Mouse (Mus musculus): ENCODE results near the gene Borcs5. TPM values are rescaled to one million over a fixed set of nuclear protein-coding genes. Genes with fewer than 3 reads are reported as not detected.
A peak's percentile ranks its signal among the peaks of the same experiment; 100 is the strongest.

The Borcs5 gene
- polyA plus RNA-seq, 1 experiment from 2014 or later, result 51.3 TPM

DNA sequence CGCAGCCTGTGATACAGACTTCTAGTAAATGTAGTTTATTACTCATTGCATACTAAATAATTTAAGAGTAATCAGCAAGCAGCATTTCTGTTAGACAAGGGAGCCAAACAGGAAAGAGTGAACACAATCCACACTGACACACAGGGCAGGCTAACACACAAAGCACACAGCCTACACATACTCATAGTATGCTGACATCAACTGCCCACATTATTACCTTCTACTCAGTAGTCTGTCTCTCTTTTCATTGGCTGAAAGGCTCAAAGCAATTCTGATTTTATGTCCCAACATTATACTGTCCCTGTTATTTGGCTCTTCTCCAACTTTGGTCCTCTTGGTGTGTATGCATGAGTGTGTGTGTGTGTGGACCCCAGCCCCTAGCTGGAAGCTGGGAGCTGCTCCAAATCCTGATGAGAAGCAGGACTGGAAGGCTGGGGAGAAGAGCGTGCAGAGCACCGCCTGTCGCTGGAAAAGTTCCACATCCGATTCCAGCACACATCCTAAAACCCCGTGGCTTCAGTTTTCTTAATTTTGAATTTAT lies 82.5 kb downstream of the Borcs5 start:
- ATAC-seq (ENCODE audit: low FRiP score, low TSS enrichment), result no peak
- Histone ChIP-seq H3K4me3 (replicated peaks; ENCODE audit: low read depth, low read length) (no peak overlapping the region), H3K27me3 (ENCODE audit: control insufficient read depth, insufficient read depth, low read length) (no peaks in the 10 kb centered on the region), H3K4me1 (ENCODE audit: control insufficient read depth, insufficient read depth, low read length) (no peaks in the 10 kb centered on the region), H3K9ac (replicated peaks; ENCODE audit: low read length) (no peak overlapping the region), H3K9me3 (ENCODE audit: control insufficient read depth, low read length) (no peaks in the 10 kb centered on the region), H3K36me3 (ENCODE audit: control insufficient read depth, insufficient read depth, low read length) (peaks cover 11% of the 10 kb centered on the region; the same call in 1 of the 2 replicates), H3K27ac (replicated peaks; ENCODE audit: low read depth, low read length) (no peak overlapping the region), H3K4me2 (ENCODE audit: low read length) (no peak overlapping the region)
- WGBS, result 97% methylated on average over 6 of the region's 6 CpGs
- no peak for DNase-seq

DNA sequence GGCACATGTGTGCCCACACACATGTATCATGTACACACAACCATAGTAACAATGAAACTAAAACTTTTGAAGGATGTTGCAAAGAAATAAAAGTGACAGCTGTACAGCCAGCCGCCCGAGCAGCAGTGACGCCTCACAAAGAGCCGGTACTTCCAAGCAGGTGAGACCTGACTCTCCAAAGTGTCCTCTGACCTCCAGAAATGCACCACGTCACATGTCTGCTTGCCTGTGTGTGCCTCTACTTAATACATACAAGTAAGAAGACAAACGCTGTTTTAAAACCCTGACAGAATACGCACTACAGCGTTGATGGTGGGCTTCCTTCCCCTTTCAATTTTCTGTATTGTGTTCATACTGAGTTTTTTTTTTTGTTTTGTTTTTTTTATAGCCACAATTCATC lies 83.6 kb downstream of the Borcs5 start:
- no peak overlapping the region for H3K27ac ChIP-seq (replicated peaks; ENCODE audit: low read depth, low read length)
- H3K4me1 ChIP-seq (ENCODE audit: control insufficient read depth, insufficient read depth, low read length), result no peaks in the 10 kb centered on the region
- no peak for ATAC-seq (ENCODE audit: low FRiP score, low TSS enrichment)
- WGBS, result 92% methylated on average over 8 of the region's 8 CpGs
- DNase-seq, result no peak
- H3K4me2 ChIP-seq (ENCODE audit: low read length), result no peak overlapping the region
- H3K27me3 ChIP-seq (ENCODE audit: control insufficient read depth, insufficient read depth, low read length), result no peaks in the 10 kb centered on the region
- H3K4me3 ChIP-seq (replicated peaks; ENCODE audit: low read depth, low read length), result no peak overlapping the region
- H3K9me3 ChIP-seq (ENCODE audit: control insufficient read depth, low read length), result no peaks in the 10 kb centered on the region
- no peak overlapping the region for H3K9ac ChIP-seq (replicated peaks; ENCODE audit: low read length)
- peaks cover 9% of the 10 kb centered on the region; the same call in 1 of the 2 replicates for H3K36me3 ChIP-seq (ENCODE audit: control insufficient read depth, insufficient read depth, low read length)

DNA sequence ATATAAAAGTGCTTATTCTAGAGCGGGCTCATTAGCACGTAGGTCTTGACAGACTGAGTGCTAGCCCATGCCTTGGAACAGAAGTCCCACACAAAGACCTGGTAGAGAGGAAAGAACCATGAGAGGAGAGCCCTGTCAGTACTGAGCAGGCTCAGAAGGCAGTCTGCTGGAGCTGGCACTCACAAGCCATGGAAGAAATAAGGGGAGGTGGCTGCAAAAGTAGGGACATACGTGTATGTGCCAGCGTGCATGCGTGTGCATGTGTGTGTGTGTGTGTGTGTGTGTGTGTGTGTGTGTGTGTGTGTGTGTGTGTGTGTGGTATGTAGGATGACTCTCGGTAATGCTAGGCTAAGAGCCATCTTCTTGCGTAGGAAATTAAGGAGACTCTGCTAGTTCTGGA lies 84.0 kb downstream of the Borcs5 start:
- H3K9me3 ChIP-seq (ENCODE audit: control insufficient read depth, low read length), result no peaks in the 10 kb centered on the region
- WGBS, result 95% methylated on average over 7 of the region's 7 CpGs
- H3K4me3 ChIP-seq (replicated peaks; ENCODE audit: low read depth, low read length), result no peak overlapping the region
- H3K36me3 ChIP-seq (ENCODE audit: control insufficient read depth, insufficient read depth, low read length), result peaks cover 9% of the 10 kb centered on the region; the same call in 1 of the 2 replicates
- H3K4me1 ChIP-seq (ENCODE audit: control insufficient read depth, insufficient read depth, low read length), result no peaks in the 10 kb centered on the region
- no peak overlapping the region for H3K4me2 ChIP-seq (ENCODE audit: low read length)
- DNase-seq (no peak), ATAC-seq (ENCODE audit: low FRiP score, low TSS enrichment) (no peak)
- no peaks in the 10 kb centered on the region for H3K27me3 ChIP-seq (ENCODE audit: control insufficient read depth, insufficient read depth, low read length)
- no peak overlapping the region for H3K9ac ChIP-seq (replicated peaks; ENCODE audit: low read length)
- H3K27ac ChIP-seq (replicated peaks; ENCODE audit: low read depth, low read length), result no peak overlapping the region

DNA sequence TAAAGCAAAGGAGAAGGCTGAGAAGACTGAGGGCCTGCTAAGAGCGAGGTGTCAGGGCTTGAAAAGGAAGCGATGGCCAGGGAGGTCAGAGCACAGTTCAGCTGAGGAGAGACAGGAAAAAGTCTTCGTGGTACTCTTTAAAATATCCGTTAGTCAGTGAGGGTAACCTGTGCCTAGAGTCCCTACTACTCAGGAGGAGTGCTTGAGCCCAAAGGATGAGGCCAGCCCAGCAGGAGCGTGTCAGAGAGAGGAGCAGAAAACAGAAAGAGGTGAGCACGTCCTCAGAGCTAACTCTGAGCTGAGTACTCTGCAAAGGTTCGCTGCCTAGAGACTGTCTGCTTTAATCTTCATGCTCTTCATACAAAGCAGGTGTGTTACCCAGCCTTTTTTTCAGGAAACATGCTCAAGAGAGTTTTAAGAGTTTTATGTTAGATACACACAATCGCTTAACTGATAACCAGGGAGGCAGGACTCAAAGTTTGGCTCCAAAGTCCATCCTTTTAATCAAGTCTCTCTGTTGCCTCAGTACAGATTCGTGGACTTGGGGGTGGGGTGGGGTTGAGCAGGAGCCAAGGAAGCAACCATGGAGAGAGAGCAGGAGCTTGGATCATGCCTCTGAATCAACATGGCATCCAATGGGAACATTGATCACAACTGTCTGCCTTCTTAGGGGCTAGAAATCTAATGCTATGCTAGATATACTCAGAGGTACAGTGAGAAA lies 84.7 kb downstream of the Borcs5 start:
- Histone ChIP-seq H3K9ac (replicated peaks; ENCODE audit: low read length) (no peak overlapping the region), H3K4me2 (ENCODE audit: low read length) (no peak overlapping the region), H3K9me3 (ENCODE audit: control insufficient read depth, low read length) (no peaks in the 10 kb centered on the region), H3K27ac (replicated peaks; ENCODE audit: low read depth, low read length) (no peak overlapping the region), H3K4me3 (replicated peaks; ENCODE audit: low read depth, low read length) (no peak overlapping the region), H3K4me1 (ENCODE audit: control insufficient read depth, insufficient read depth, low read length) (no peaks in the 10 kb centered on the region), H3K36me3 (ENCODE audit: control insufficient read depth, insufficient read depth, low read length) (0 out of 2 replicates have a peak, but pooled peaks cover 9% of the 10 kb centered on the region), H3K27me3 (ENCODE audit: control insufficient read depth, insufficient read depth, low read length) (no peaks in the 10 kb centered on the region)
- 90% methylated on average over 9 of the region's 9 CpGs for WGBS
- ATAC-seq (ENCODE audit: low FRiP score, low TSS enrichment) (no peak), DNase-seq (no peak)

DNA sequence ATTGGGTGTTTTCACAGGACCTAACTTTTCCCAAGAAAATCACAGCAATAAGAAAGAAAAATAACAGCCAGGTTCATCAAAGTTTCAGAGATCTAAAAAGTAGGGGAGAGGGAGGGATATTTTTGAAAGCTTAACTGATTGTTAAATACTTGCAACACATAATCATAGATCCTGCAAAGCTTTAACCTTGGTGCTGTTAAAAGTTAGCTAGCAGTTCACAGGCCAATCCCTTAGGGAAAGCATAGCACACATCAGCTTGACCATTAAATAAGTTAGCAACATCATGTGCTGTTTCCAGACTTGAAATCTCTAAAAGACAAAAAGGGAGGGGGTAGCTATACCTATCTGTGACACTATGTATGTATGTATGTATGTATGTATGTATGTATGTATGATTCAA lies 86.1 kb downstream of the Borcs5 start:
- H3K27ac ChIP-seq (replicated peaks; ENCODE audit: low read depth, low read length), result no peak overlapping the region
- H3K4me2 ChIP-seq (ENCODE audit: low read length), result no peak overlapping the region
- no peak overlapping the region for H3K9ac ChIP-seq (replicated peaks; ENCODE audit: low read length)
- H3K4me1 ChIP-seq (ENCODE audit: control insufficient read depth, insufficient read depth, low read length), result no peaks in the 10 kb centered on the region
- ATAC-seq (ENCODE audit: low FRiP score, low TSS enrichment) (no peak), DNase-seq (no peak)
- H3K9me3 ChIP-seq (ENCODE audit: control insufficient read depth, low read length), result no peaks in the 10 kb centered on the region
- H3K36me3 ChIP-seq (ENCODE audit: control insufficient read depth, insufficient read depth, low read length), result 0 out of 2 replicates have a peak, but pooled peaks cover 5% of the 10 kb centered on the region
- no peaks in the 10 kb centered on the region for H3K27me3 ChIP-seq (ENCODE audit: control insufficient read depth, insufficient read depth, low read length)
- H3K4me3 ChIP-seq (replicated peaks; ENCODE audit: low read depth, low read length), result no peak overlapping the region

DNA sequence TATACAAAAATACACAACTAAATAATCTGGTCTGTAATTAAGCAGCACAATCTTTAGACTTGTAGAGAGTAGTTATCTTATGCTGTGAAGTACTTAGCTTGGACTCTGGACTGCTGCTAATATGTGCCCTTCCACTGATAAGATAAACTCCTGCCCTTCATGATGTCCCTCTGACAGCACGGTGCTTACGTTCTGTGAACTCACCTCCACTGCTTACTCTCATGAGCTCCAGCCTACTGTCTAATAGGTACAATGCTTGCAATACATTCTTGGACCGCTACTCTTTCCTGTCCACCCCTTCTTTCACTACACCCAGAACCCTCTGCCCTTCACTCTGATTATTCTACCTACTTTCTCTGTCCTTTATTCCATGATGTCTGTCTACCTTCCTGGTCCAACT lies 91.7 kb downstream of the Borcs5 start:
- Histone ChIP-seq H3K4me3 (replicated peaks; ENCODE audit: low read depth, low read length) (no peak overlapping the region), H3K27me3 (ENCODE audit: control insufficient read depth, insufficient read depth, low read length) (no peaks in the 10 kb centered on the region), H3K9ac (replicated peaks; ENCODE audit: low read length) (no peak overlapping the region), H3K9me3 (ENCODE audit: control insufficient read depth, low read length) (no peaks in the 10 kb centered on the region), H3K4me2 (ENCODE audit: low read length) (no peak overlapping the region), H3K4me1 (ENCODE audit: control insufficient read depth, insufficient read depth, low read length) (no peaks in the 10 kb centered on the region), H3K27ac (replicated peaks; ENCODE audit: low read depth, low read length) (no peak overlapping the region), H3K36me3 (ENCODE audit: control insufficient read depth, insufficient read depth, low read length) (no peaks in the 10 kb centered on the region)
- 95% methylated on average over 3 of the region's 3 CpGs for WGBS
- DNase-seq (no peak), ATAC-seq (ENCODE audit: low FRiP score, low TSS enrichment) (no peak)

DNA sequence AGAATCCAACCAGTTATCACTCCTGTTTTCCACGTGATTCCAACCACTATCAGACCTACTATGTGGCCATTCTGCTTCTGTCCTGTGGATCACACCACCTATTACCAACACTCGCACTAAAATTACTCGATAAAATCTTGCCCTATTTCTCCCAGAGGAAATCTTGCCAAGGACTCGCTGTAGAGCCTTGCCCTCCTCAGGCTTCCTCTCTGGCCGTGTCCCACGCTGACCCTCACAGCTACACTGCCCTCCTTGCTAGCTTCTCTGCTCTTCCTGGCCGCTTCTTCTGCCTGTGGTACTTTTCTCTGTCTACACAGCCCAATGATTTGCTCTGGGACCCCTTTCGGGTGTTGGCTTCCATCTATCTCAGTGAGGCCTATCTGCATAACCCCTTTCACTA lies 93.5 kb downstream of the Borcs5 start:
- DNase-seq, result no peak
- no peaks in the 10 kb centered on the region for H3K36me3 ChIP-seq (ENCODE audit: control insufficient read depth, insufficient read depth, low read length)
- H3K9ac ChIP-seq (replicated peaks; ENCODE audit: low read length), result no peak overlapping the region
- H3K4me2 ChIP-seq (ENCODE audit: low read length), result no peak overlapping the region
- no peak overlapping the region for H3K4me3 ChIP-seq (replicated peaks; ENCODE audit: low read depth, low read length)
- ATAC-seq (ENCODE audit: low FRiP score, low TSS enrichment), result no peak
- WGBS, result 94% methylated on average over 8 of the region's 8 CpGs
- H3K9me3 ChIP-seq (ENCODE audit: control insufficient read depth, low read length), result no peaks in the 10 kb centered on the region
- no peaks in the 10 kb centered on the region for H3K4me1 ChIP-seq (ENCODE audit: control insufficient read depth, insufficient read depth, low read length)
- H3K27me3 ChIP-seq (ENCODE audit: control insufficient read depth, insufficient read depth, low read length), result no peaks in the 10 kb centered on the region
- H3K27ac ChIP-seq (replicated peaks; ENCODE audit: low read depth, low read length), result no peak overlapping the region

DNA sequence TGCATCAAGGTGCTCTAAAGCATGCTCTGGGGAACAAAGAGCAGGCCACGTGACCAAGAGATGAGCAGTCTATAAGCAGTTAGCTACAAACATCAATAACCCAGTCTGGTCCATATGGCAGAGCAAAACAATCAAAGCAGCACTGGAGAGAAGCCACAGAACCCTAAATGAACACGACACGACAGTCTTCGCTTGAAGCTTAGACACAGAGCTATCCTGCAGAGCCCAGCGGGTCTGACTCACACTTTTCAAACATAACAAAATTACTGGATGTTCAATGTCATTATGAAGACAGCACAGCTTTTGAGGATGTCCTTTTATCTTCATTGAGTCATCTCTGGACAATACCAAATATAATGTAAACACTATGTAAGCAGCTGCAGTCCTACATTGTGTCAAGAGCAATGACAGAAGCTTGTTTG lies 94.5 kb downstream of the Borcs5 start:
- Histone ChIP-seq H3K4me3 (replicated peaks; ENCODE audit: low read depth, low read length) (no peak overlapping the region), H3K9ac (replicated peaks; ENCODE audit: low read length) (no peak overlapping the region), H3K4me2 (ENCODE audit: low read length) (no peak overlapping the region), H3K27me3 (ENCODE audit: control insufficient read depth, insufficient read depth, low read length) (no peaks in the 10 kb centered on the region), H3K4me1 (ENCODE audit: control insufficient read depth, insufficient read depth, low read length) (no peaks in the 10 kb centered on the region), H3K36me3 (ENCODE audit: control insufficient read depth, insufficient read depth, low read length) (peaks cover 2% of the 10 kb centered on the region), H3K9me3 (ENCODE audit: control insufficient read depth, low read length) (no peaks in the 10 kb centered on the region), H3K27ac (replicated peaks; ENCODE audit: low read depth, low read length) (no peak overlapping the region)
- WGBS, result 73% methylated on average over 5 of the region's 5 CpGs
- DNase-seq (peak; percentile 3), ATAC-seq (ENCODE audit: low FRiP score, low TSS enrichment) (no peak)

DNA sequence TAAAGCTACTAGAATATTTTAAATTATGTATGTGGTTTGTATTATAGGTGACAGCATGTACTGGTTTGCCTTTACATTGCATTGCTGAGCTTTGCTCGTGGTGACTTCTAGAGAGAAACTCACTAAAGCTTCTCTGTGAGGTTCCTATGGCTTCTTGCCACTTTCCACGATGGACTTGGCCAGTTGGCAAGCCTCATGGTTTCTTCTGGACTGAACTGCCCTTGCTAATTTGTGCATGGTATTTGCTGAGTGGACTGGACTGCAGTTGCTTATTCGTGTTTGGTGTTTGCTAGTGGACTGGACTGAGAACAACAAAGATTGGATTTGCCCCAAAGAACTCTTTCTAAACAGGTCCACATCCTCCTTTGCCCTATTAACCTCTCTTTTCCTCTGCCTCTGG lies 97.5 kb downstream of the Borcs5 start:
- no peaks in the 10 kb centered on the region for H3K9me3 ChIP-seq (ENCODE audit: control insufficient read depth, low read length)
- no peaks in the 10 kb centered on the region for H3K4me1 ChIP-seq (ENCODE audit: control insufficient read depth, insufficient read depth, low read length)
- DNase-seq (no peak), ATAC-seq (ENCODE audit: low FRiP score, low TSS enrichment) (no peak)
- no peaks in the 10 kb centered on the region for H3K27me3 ChIP-seq (ENCODE audit: control insufficient read depth, insufficient read depth, low read length)
- H3K27ac ChIP-seq (replicated peaks; ENCODE audit: low read depth, low read length), result no peak overlapping the region
- no peak overlapping the region for H3K9ac ChIP-seq (replicated peaks; ENCODE audit: low read length)
- H3K4me2 ChIP-seq (ENCODE audit: low read length), result no peak overlapping the region
- WGBS, result 96% methylated on average over 3 of the region's 3 CpGs
- H3K4me3 ChIP-seq (replicated peaks; ENCODE audit: low read depth, low read length), result no peak overlapping the region
- H3K36me3 ChIP-seq (ENCODE audit: control insufficient read depth, insufficient read depth, low read length), result peaks cover 4% of the 10 kb centered on the region
